Mouse (Mus musculus) heart, postnatal 36 days (tissue): ENCODE results near the gene Dram2. TPM values are rescaled to one million over a fixed set of nuclear protein-coding genes. Genes with fewer than 3 reads are reported as not detected.

ENCODE experiments used
- total RNA-seq, 2 experiments: library from RNA; stranded (reverse); gene quantifications; 2 replicates each; pipeline ENCODE4 v1.2.3; 2021

The Dram2 gene
- total RNA-seq, 2 experiments from 2014 or later, result 89.9 to 112 TPM

Other genes starting within 250 kb of the Dram2 start
- gene Chil6, start 141.6 kb upstream of the Dram2 start, total RNA-seq, result not detected
- under 1 TPM; 0.39 to 0.49 TPM for gene Dennd2d, start 65.4 kb upstream of the Dram2 start, total RNA-seq
- gene Cept1, start within 50 bp of the Dram2 start, total RNA-seq, result 10 to 100 TPM; 18.8 to 21.7 TPM
- gene Lrif1, start 137.2 kb downstream of the Dram2 start, total RNA-seq, result 10 to 100 TPM; 11.4 to 13.2 TPM
- 1 to 10 TPM; 5.8 to 6.0 TPM for gene Cd53, start 242.4 kb downstream of the Dram2 start, total RNA-seq